Mouse (Mus musculus) heart, adult 2 months (tissue): ENCODE results near the gene Edem3. TPM values are rescaled to one million over a fixed set of nuclear protein-coding genes. Genes with fewer than 3 reads are reported as not detected.

Source experiments
- DNase-seq, 2 experiments: peaks; one replicate each; pipeline ENCODE4 v3.0.0; 2021
- H3K27ac ChIP-seq: fragments of 200-600 bp; 2 replicates; pipeline ENCODE4 v1.8.1; 2022
- H3K27me3 ChIP-seq: fragments of 200-500 bp; 2 replicates; pipeline ENCODE4 v1.6.1; 2012; ENCODE audit warnings: mild to moderate bottlenecking, low read length, inconsistent platforms, mixed read lengths; ENCODE audit not compliant: control insufficient read depth, insufficient read depth
- H3K36me3 ChIP-seq: fragments of 200-500 bp; 2 replicates; pipeline ENCODE4 v1.6.1; 2012; ENCODE audit warnings: low read length, inconsistent platforms; ENCODE audit not compliant: control insufficient read depth, insufficient read depth
- H3K4me1 ChIP-seq: fragments of 200-500 bp; 2 replicates; pipeline ENCODE4 v1.6.1; 2011; ENCODE audit warnings: low read length; ENCODE audit not compliant: control insufficient read depth, insufficient read depth
- H3K4me3 ChIP-seq: fragments of 200-600 bp; 2 replicates; pipeline ENCODE4 v1.8.1; 2022
- H3K79me2 ChIP-seq: fragments of 200-500 bp; replicated peaks from 2 replicates; pipeline ENCODE4 v1.6.1; 2012; ENCODE audit warnings: mild to moderate bottlenecking, inconsistent platforms, low read length, moderate library complexity, mixed read lengths; ENCODE audit not compliant: control insufficient read depth, insufficient read depth
- H3K9ac ChIP-seq: fragments of 200-500 bp; 2 replicates; pipeline ENCODE4 v1.6.1; 2012; ENCODE audit warnings: low read depth, mild to moderate bottlenecking, control low read depth, inconsistent platforms, low read length, mixed read lengths
- CTCF ChIP-seq: fragments of 200-600 bp; IDR thresholded peaks from 2 replicates; pipeline ENCODE4 v1.8.1; 2022; ENCODE audit warnings: antibody characterized with exemption, mild to moderate bottlenecking, moderate library complexity
- EP300 ChIP-seq: fragments of 200-500 bp; IDR thresholded peaks from 2 replicates; pipeline ENCODE4 v1.6.1; 2011; ENCODE audit warnings: low read depth, low read length, control low read depth; ENCODE audit not compliant: insufficient read depth
- POLR2A ChIP-seq: fragments of 200-500 bp; IDR thresholded peaks from 2 replicates; pipeline ENCODE4 v1.6.1; 2011; ENCODE audit warnings: mild to moderate bottlenecking, low read depth, low read length, control low read depth; ENCODE audit not compliant: insufficient read depth
- WGBS: fragments of 180-500 bp; shearing (Covaris S2); methylation state at CpG from one replicate; pipeline ENCODE4 v1.1.7; 2018; 5-methylcytosine and 5-hydroxymethylcytosine counted together
- intact Hi-C: fragments of 180-260 bp; cut with DNase I; formaldehyde crosslinking; loops from one replicate; pipeline ENCODE4 v1.15.1; 2025
- polyA plus RNA-seq: library from polyadenylated mRNA; depleted of rRNA; stranded (reverse); fragments of >200 nt; gene quantifications from 2 replicates; pipeline ENCODE4 v1.2.3, GENCODE M21; 2012
- total RNA-seq, 2 experiments: library from RNA; stranded (reverse); gene quantifications; 2 replicates each; pipeline ENCODE4 v1.2.3; 2021

Edem3 gene
- total and polyA plus RNA-seq, 3 experiments, result 3.8 to 19.4 (median 18.3) TPM

GRCm38 (mm10) chr1:151710424-151711055, 44.6 kb upstream of the Edem3 start:
- peaks cover 6% of the 10 kb centered on the region for H3K4me1 ChIP-seq
- no peak overlapping the region for H3K4me3 ChIP-seq
- 68% methylated on average over 5 of the region's 5 CpGs for WGBS
- no peak overlapping the region for H3K27ac ChIP-seq
- DNase-seq, result no peak
- intact Hi-C loops, result no loop called here
- no peak overlapping the region for H3K9ac ChIP-seq
- no peaks in the 10 kb centered on the region for H3K36me3 ChIP-seq
- TF ChIP-seq POLR2A, result no peak
- no peak for TF ChIP-seq EP300
- TF ChIP-seq CTCF, result no peak
- no peaks in the 10 kb centered on the region for H3K27me3 ChIP-seq
- no peaks in the 10 kb centered on the region for H3K79me2 ChIP-seq

DNA sequence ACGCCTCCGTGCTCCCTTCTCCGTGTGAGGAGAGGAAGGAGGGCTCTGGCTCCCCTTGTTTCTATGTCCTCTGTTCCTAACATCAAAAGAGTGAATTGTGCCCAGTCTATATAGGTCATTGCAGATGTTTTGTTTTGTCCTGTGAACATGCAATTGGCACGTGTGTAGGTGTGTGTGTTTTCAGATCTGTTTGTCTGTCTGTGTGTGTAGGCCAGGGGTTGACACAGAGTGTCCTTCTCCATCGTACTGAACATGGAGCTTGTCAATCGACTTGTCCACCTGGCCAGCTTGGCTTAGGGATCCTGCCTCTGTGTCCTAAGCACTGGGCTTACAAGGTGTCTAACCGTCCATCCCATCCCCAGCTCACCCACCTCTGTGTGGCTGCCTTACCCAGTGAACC, 44.1 kb upstream of the Edem3 start:
- intact Hi-C loops, result no loop called here
- H3K27ac ChIP-seq, result peak overlapping the region; percentile 17
- WGBS, result 55% methylated on average over 7 of the region's 7 CpGs

DNA sequence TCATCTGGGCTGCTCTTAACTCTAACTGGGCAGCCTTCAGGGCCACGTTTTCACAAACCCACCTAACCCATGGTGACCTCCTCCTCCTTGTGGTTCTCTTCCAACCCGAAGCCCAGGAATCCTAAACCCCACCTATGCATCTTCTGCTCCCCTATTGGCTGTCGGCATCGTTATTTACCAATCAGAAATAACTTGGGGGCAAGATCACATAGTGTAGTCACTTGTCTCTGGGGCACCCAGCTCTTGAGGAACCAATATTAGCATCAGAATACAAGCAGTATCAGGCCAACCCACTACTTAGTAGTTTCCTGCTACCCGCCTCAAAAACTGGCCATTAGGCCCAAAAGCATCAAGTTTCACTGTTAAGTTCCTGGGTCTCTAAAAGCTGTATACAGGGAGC, 42.5 kb upstream of the Edem3 start:
- Histone ChIP-seq H3K27me3 (no peaks in the 10 kb centered on the region), H3K36me3 (no peaks in the 10 kb centered on the region), H3K4me1 (peaks cover 6% of the 10 kb centered on the region), H3K79me2 (no peaks in the 10 kb centered on the region), H3K9ac (no peak overlapping the region), H3K4me3 (no peak overlapping the region), H3K27ac (no peak overlapping the region)
- no peak for DNase-seq
- 74% methylated on average over 5 of the region's 5 CpGs for WGBS
- no peak for TF ChIP-seq EP300
- intact Hi-C loops, result no loop called here

More for the DNA sequence above, 44.1 kb upstream of the Edem3 start:
- Histone ChIP-seq H3K79me2 (no peaks in the 10 kb centered on the region), H3K9ac (no peak overlapping the region), H3K27me3 (no peaks in the 10 kb centered on the region), H3K4me3 (no peak overlapping the region), H3K36me3 (no peaks in the 10 kb centered on the region), H3K4me1 (peaks cover 6% of the 10 kb centered on the region)
- no peak for DNase-seq
- TF ChIP-seq POLR2A, result no peak
- TF ChIP-seq CTCF, result no peak
- no peak for TF ChIP-seq EP300

GRCm38 (mm10) chr1:151713622-151714021, 41.5 kb upstream of the Edem3 start:
- DNase-seq, result no peak
- Histone ChIP-seq H3K27me3 (no peaks in the 10 kb centered on the region), H3K4me3 (no peak overlapping the region), H3K4me1 (peaks cover 6% of the 10 kb centered on the region), H3K27ac (no peak overlapping the region), H3K9ac (no peak overlapping the region), H3K36me3 (no peaks in the 10 kb centered on the region), H3K79me2 (no peaks in the 10 kb centered on the region)
- TF ChIP-seq CTCF (no peak), EP300 (no peak), POLR2A (no peak)
- intact Hi-C loops, result no loop called here

DNA sequence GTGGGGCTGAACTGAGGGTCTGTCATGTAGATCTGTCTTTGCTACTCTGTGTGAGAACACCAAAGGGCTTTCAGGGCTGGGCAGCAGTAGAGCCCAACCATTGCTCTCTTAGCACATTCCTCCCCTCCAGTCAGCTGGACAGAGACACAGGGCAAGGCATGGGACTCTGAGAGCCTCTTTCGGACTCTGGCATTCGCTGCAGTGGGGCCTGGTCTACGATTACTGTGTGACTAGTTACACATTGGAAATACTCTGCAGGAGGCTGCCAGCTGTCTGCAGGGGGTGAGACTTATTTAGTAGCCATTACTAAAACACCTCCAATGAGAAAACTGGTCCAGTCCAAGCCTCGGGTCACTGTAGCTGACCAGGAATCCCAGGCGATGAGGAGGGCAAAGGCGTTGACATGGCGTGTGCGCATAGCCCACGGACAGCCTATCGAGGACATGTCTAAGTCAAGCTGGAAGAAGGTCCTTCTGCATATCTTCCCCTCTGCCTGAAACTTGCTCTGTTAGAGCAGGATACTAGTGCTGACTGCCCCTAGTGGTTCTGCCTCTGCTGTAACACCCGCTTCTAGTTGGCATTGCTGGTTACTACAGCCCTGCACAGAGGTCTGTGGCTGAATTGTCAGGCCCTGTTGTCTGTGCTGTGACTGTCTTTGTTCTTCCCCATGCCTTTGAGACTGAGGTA, 39.0 kb upstream of the Edem3 start:
- Histone ChIP-seq H3K9ac (no peak overlapping the region), H3K79me2 (no peaks in the 10 kb centered on the region), H3K27ac (no peak overlapping the region), H3K27me3 (no peaks in the 10 kb centered on the region), H3K36me3 (no peaks in the 10 kb centered on the region), H3K4me3 (no peak overlapping the region), H3K4me1 (peaks cover 3% of the 10 kb centered on the region; the same call in 1 of the 2 replicates)
- TF ChIP-seq EP300, result no peak
- TF ChIP-seq CTCF, result no peak
- TF ChIP-seq POLR2A, result no peak
- 80% methylated on average over 11 of the region's 11 CpGs for WGBS
- intact Hi-C loops, result no loop called here
- DNase-seq, result no peak

- Histone ChIP-seq H3K36me3 (no peaks in the 10 kb centered on the region), H3K27me3 (no peaks in the 10 kb centered on the region)
- 94% methylated on average over 5 of the region's 5 CpGs for WGBS
Observed at GRCm38 (mm10) chr1:151717624-151718023, 37.5 kb upstream of the Edem3 start.

More at GRCm38 (mm10) chr1:151717624-151718023, 37.5 kb upstream of the Edem3 start:
- Histone ChIP-seq H3K79me2 (no peaks in the 10 kb centered on the region), H3K27ac (no peak overlapping the region), H3K9ac (no peak overlapping the region), H3K4me1 (peaks cover 2% of the 10 kb centered on the region; the same call in 1 of the 2 replicates), H3K4me3 (no peak overlapping the region)
- no peak for DNase-seq
- intact Hi-C loops, result no loop called here
- TF ChIP-seq CTCF (no peak), EP300 (no peak), POLR2A (no peak)
